Mouse (Mus musculus) small intestine, adult 2 months (tissue): ENCODE results near the gene Nipsnap3a. TPM values are rescaled to one million over a fixed set of nuclear protein-coding genes. Genes with fewer than 3 reads are reported as not detected.

Source experiments
- H3K27ac ChIP-seq: fragments of 200-500 bp; 2 replicates; pipeline ENCODE4 v1.5.1; 2012; ENCODE audit warnings: low read depth, low read length, control low read depth, inconsistent platforms; ENCODE audit not compliant: insufficient read depth
- H3K27me3 ChIP-seq: fragments of 200-500 bp; 2 replicates; pipeline ENCODE4 v1.6.1; 2012; ENCODE audit warnings: mild to moderate bottlenecking, moderate library complexity, low read length, inconsistent platforms; ENCODE audit not compliant: control insufficient read depth, insufficient read depth
- H3K36me3 ChIP-seq: fragments of 200-500 bp; 2 replicates; pipeline ENCODE4 v1.6.1; 2012; ENCODE audit warnings: mild to moderate bottlenecking, low read length, control low read depth, inconsistent platforms; ENCODE audit not compliant: control insufficient read depth, insufficient read depth
- H3K4me1 ChIP-seq: fragments of 200-500 bp; 2 replicates; pipeline ENCODE4 v1.6.1; 2012; ENCODE audit warnings: low read length, inconsistent platforms, mixed read lengths; ENCODE audit not compliant: control insufficient read depth, insufficient read depth, insufficient read length
- H3K4me3 ChIP-seq: fragments of 200-500 bp; 2 replicates; pipeline ENCODE4 v1.5.1; 2012; ENCODE audit warnings: low read depth, mild to moderate bottlenecking, control low read depth, inconsistent platforms, low read length, moderate library complexity
- CTCF ChIP-seq: fragments of 200-500 bp; IDR thresholded peaks from 2 replicates; pipeline ENCODE4 v1.5.1; 2012; ENCODE audit warnings: low read depth, mild to moderate bottlenecking, control low read depth, inconsistent platforms, low read length, moderate library complexity, mixed read lengths; ENCODE audit not compliant: insufficient replicate concordance, insufficient read length; ENCODE audit errors: extremely low read depth
- POLR2A ChIP-seq: fragments of 200-500 bp; IDR thresholded peaks from 2 replicates; pipeline ENCODE4 v1.6.1; 2012; ENCODE audit warnings: low read depth, mild to moderate bottlenecking, control low read depth, inconsistent platforms, low read length, moderate library complexity
- WGBS: fragments of 180-500 bp; shearing (Covaris S2); methylation state at CpG from one replicate; pipeline ENCODE4 v1.1.7; 2018; 5-methylcytosine and 5-hydroxymethylcytosine counted together
- polyA plus RNA-seq: library from polyadenylated mRNA; depleted of rRNA; stranded (reverse); fragments of >200 nt; gene quantifications from 2 replicates; pipeline ENCODE4 v1.2.3, GENCODE M21; 2012; rRNA removed

Gene Nipsnap3a
- not detected in 2 replicates for polyA plus RNA-seq

DNA sequence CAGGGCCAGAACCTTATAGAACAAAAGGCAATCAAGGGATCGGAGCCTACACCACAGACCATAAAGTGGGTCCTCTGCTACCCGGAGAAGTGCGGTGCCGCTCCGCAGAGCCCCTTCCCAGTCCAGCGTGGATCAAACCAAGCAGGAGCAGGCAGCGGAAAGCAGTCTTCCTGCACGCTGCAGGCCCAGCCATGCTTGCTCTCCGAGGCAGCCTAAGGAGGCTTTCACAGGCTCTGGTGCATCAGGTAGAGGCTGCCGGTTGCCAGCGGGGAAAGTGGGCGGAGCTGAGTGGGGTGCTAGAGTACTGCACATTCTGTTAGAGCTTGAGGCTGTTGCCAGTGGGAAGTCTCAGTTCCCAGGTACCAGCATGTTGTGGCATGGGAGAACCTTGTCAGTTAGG lies at the start of gene Nipsnap3a:
TSS of gene Nipsnap3a (plus strand) at position 25 of the 400 bp plus-strand sequence.
- Histone ChIP-seq H3K36me3 (no peaks in the 10 kb centered on the region), H3K4me1 (no peaks in the 10 kb centered on the region), H3K27ac (no peak within 1 kb of the TSS), H3K27me3 (no peaks in the 10 kb centered on the region; the same call in 1 of the 2 replicates), H3K4me3 (no peak within 1 kb of the TSS)
- TF ChIP-seq POLR2A (no peak), CTCF (no peak)
- 27% methylated on average over 12 of the region's 12 CpGs for WGBS

DNA sequence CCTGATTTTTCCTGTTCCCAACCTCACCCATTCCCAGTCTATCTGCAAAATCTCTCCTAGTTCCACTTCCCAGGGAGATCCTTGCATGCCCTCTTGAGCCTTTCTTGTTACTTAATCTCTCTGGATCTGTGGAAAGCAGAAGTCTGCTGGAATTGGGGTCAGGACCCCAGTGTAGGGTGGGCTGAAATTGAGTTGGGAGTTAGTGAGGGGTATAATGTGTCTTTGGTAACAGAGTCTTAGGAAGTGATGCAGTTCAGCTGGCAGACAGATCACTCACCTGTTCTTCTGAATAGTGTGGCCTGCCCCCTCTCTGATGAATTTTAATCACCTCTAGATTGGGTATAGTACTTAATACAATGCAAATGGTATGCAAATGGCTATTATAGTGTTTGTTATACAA lies 42.4 kb upstream of the Nipsnap3a start:
- TF ChIP-seq CTCF (no peak), POLR2A (no peak)
- H3K36me3 ChIP-seq = no peaks in the 10 kb centered on the region
- H3K27ac ChIP-seq = no peak overlapping the region
- H3K4me1 ChIP-seq = no peaks in the 10 kb centered on the region
- H3K4me3 ChIP-seq = no peak overlapping the region
- H3K27me3 ChIP-seq = no peaks in the 10 kb centered on the region

DNA sequence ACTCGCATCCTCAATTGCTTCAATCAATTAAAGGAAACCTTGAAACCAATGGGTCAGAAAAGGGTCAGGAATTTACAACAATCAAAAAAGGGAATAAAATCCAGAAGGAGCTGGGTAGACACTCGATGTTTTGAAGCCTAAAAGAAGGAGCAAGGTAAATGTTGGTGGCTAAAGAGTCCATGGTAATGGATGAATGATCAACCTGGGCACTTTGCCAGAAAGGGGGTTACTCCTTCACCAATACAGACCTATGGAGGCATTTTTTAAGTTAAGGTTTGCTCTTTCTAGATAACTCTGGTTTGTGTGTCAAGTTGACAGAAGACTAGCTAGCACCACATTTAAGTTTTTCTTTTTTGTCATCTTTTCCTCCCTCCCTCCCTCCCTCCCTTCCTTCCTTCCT lies 40.1 kb upstream of the Nipsnap3a start:
- no peak overlapping the region for H3K4me3 ChIP-seq
- H3K27ac ChIP-seq = no peak overlapping the region
- no peak for TF ChIP-seq POLR2A
- TF ChIP-seq CTCF = no peak
- H3K36me3 ChIP-seq = no peaks in the 10 kb centered on the region
- no peaks in the 10 kb centered on the region for H3K27me3 ChIP-seq
- WGBS = 71% methylated on average over 2 of the region's 2 CpGs
- H3K4me1 ChIP-seq = no peaks in the 10 kb centered on the region

DNA sequence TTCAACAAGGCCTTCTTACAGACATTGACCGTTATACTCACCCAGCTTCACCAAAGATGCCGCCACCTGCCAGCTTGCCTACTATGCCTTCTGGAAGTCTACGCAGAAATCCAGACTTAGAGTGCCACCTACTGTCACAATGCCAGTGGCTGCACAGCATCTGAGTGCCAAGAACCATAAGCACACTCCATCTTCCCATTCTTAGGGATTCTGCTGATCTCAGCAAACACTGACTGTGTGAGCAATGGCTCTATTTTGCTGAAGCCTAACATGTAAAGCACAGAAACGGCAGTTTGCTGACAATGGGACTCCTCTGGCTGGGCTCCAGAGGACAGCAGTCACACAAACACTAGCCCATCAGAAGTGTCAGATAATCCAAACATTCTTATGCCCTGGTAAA lies 30.4 kb upstream of the Nipsnap3a start:
- 38% methylated on average over 4 of the region's 4 CpGs for WGBS
- no peak for TF ChIP-seq POLR2A
- TF ChIP-seq CTCF = no peak
- Histone ChIP-seq H3K4me1 (no peaks in the 10 kb centered on the region), H3K36me3 (no peaks in the 10 kb centered on the region), H3K27ac (no peak overlapping the region), H3K4me3 (no peak overlapping the region), H3K27me3 (no peaks in the 10 kb centered on the region)

DNA sequence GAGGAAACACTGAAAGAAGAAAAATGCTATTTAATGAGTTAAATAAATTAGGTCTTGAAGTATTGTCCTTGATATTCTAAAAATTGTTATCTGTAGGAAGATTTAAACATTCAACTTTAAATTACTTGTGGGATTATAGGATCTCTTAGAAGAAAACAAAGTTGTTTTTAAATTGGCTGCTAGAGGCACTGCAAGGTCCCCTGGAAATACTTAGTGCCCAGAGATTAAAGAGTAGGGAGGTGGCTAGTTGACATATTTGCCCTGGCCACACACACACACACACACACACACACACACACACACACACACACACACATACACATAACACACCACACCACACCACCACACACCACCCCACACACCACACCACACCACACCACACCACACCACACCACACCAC lies 24.8 kb upstream of the Nipsnap3a start, which contains the start of gene Olfr270:
TSS of gene Olfr270 (plus strand) at position 301 of the 400 bp plus-strand sequence.
- Histone ChIP-seq H3K4me1 (no peaks in the 10 kb centered on the region), H3K36me3 (no peaks in the 10 kb centered on the region), H3K4me3 (no peak within 1 kb of the TSS), H3K27me3 (no peaks in the 10 kb centered on the region), H3K27ac (no peak within 1 kb of the TSS)
- TF ChIP-seq POLR2A (no peak), CTCF (no peak)

DNA sequence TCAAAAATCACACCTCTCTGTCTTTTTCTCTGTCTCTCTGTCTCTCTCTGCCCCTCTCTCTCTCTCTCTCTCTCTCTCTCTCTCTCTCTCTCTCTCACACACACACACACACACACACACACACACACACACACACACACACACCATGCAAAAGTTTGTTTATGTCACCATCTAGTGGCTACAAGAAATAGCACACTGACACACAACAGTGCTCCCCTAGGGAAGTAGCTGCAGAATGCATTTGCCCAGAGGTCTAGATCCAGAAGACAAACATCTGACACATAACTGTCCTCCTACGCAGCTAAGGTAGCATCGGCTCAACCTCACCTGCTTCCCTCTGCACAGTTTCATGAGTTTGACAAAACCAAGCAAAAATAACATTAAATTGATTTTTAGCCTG lies 3.9 kb upstream of the Nipsnap3a start:
- H3K27ac ChIP-seq = no peak overlapping the region
- no peak overlapping the region for H3K4me3 ChIP-seq
- no peaks in the 10 kb centered on the region for H3K4me1 ChIP-seq
- WGBS = 65% methylated on average over 2 of the region's 2 CpGs
- H3K36me3 ChIP-seq = no peaks in the 10 kb centered on the region
- TF ChIP-seq CTCF (no peak), POLR2A (no peak)
- no peaks in the 10 kb centered on the region; the same call in 1 of the 2 replicates for H3K27me3 ChIP-seq

DNA sequence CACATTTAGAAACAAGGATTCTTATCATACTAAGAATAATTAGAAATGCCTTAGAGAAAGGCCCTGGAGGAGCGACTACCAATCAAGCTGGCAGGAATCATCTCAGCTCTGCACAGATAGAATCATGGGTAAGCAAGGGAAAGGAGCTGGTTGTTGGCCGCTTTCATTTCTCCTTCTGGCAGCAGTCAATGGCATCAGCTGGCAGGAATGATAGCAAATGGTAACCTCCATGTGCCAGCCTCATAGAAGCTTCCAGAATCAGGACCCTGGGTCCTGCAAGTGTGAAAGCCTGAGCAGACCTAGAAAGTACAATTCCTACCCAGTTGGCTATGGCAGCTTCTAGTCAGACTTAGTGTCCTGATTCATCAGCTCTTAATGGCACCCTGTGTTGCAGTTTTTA lies 2.8 kb upstream of the Nipsnap3a start:
- no peak for TF ChIP-seq CTCF
- TF ChIP-seq POLR2A = no peak
- WGBS = 85% methylated on average over 2 of the region's 2 CpGs
- Histone ChIP-seq H3K27ac (no peak overlapping the region), H3K27me3 (no peaks in the 10 kb centered on the region; the same call in 1 of the 2 replicates), H3K36me3 (no peaks in the 10 kb centered on the region), H3K4me3 (no peak overlapping the region), H3K4me1 (no peaks in the 10 kb centered on the region)

DNA sequence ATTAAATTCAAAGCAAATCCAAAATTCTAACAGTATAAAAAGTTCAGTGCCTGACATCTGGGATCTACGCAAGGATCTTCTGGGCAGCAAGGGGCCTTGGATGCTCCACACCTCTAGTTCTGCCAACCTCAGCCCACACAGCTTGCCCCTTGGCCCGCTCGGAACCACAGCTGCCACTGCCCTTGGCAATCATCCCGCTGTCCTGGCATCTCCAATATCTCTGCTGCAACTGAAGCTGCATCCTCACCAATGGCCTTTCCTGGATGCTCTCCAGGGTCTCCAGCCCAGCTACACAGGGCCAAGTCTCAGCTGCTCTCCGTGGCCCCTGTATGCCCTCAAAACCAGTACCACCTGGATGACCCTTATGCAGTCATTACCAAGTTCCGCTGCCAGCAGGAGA lies 10.4 kb downstream of the Nipsnap3a start:
- 95% methylated on average over 6 of the region's 6 CpGs for WGBS
- Histone ChIP-seq H3K36me3 (no peaks in the 10 kb centered on the region), H3K27ac (no peak overlapping the region), H3K4me3 (no peak overlapping the region), H3K4me1 (no peaks in the 10 kb centered on the region), H3K27me3 (no peaks in the 10 kb centered on the region)
- TF ChIP-seq CTCF (no peak), POLR2A (no peak)
